Comparison of ENCODE assay signal across 26 mouse cellular contexts in genomic region chr7:64365863-64366262, GRCm38 (mm10).
"Had no signal": no experiment of that assay in that cellular context is flagged by ENCODE, and none has a peak within 500 bp of the region (broad histone marks: within the 10 kb centered on the region; RNA-seq: fewer than 3 reads in every experiment).

No protein-coding gene starts in this region.

- DNase-seq: gastrocnemius, adult 2 months; gastrocnemius, postnatal 10 days; gastrocnemius, postnatal 25 days; heart, adult 18-20 months; heart, postnatal 14 days; heart, postnatal 36 days; kidney, adult 11 months; kidney, adult 2 months; kidney, adult 9 months; kidney, postnatal 14 days; kidney, postnatal 36 days; layer of hippocampus, adult 9-11 months; layer of hippocampus, postnatal 36 days; liver had no signal

- H3K4me1 ChIP-seq: heart, embryonic 13.5 days; heart, embryonic 15.5 days; hindbrain, embryonic 13.5 days; hindbrain, embryonic 15.5 days; kidney, embryonic 15.5 days; limb, embryonic 10.5 days; limb, embryonic 12.5 days had no signal

- H3K27me3 ChIP-seq: heart, embryonic 13.5 days; heart, embryonic 15.5 days; hindbrain, embryonic 13.5 days; hindbrain, embryonic 15.5 days; kidney, embryonic 15.5 days; limb, embryonic 12.5 days had no signal

- H3K4me3 ChIP-seq: gastrocnemius, adult 2 months; heart, embryonic 13.5 days; heart, embryonic 15.5 days; hindbrain, embryonic 13.5 days; hindbrain, embryonic 15.5 days; kidney, embryonic 15.5 days; left cerebral cortex, adult 2 months; limb, embryonic 10.5 days; limb, embryonic 12.5 days had no signal

- H3K27ac ChIP-seq: gastrocnemius, adult 2 months; heart, embryonic 13.5 days; heart, embryonic 15.5 days; hindbrain, embryonic 13.5 days; hindbrain, embryonic 15.5 days; hindbrain, postnatal 0 days; kidney, embryonic 15.5 days; kidney, postnatal 0 days; left cerebral cortex, adult 2 months; limb, embryonic 10.5 days; limb, embryonic 12.5 days had no signal

- H3K9me3 ChIP-seq: heart, embryonic 13.5 days; heart, embryonic 15.5 days; hindbrain, embryonic 13.5 days; hindbrain, embryonic 15.5 days; kidney, embryonic 15.5 days; limb, embryonic 10.5 days; limb, embryonic 12.5 days had no signal

- ATAC-seq: hindbrain, postnatal 0 days; intestine, embryonic 16.5 days had no signal

- H3K4me2 ChIP-seq: heart, embryonic 11.5 days; heart, embryonic 13.5 days; heart, embryonic 15.5 days; hindbrain, embryonic 13.5 days; hindbrain, embryonic 15.5 days; kidney, embryonic 15.5 days; limb, embryonic 12.5 days had no signal

- H3K9ac ChIP-seq: heart, embryonic 13.5 days; heart, embryonic 15.5 days; hindbrain, embryonic 13.5 days; hindbrain, embryonic 15.5 days; kidney, embryonic 15.5 days; limb, embryonic 12.5 days had no signal
